Mouse (Mus musculus) thymus, postnatal 14 days (tissue): Measurements from ENCODE around the gene Ctso.

Experiments
- DNase-seq: peaks from one replicate; pipeline ENCODE4 v3.0.0; 2021

The Ctso gene

GRCm38 (mm10) chr3:81961336-81961735, 28.9 kb downstream of the Ctso start:
- DNase-seq: no peak

GRCm38 (mm10) chr3:81963768-81964167, 31.4 kb downstream of the Ctso start:
- no peak for DNase-seq

- DNase-seq: no peak
Measured at GRCm38 (mm10) chr3:81964596-81964995, 32.2 kb downstream of the Ctso start.

GRCm38 (mm10) chr3:81975607-81976006, 43.2 kb downstream of the Ctso start:
- no peak for DNase-seq

- no peak for DNase-seq
Measured at GRCm38 (mm10) chr3:81976102-81976501, 43.7 kb downstream of the Ctso start, which contains the start of gene Tdo2. Gene Tdo2 (minus strand): TSS chr3:81976202.

- DNase-seq: no peak
Measured at GRCm38 (mm10) chr3:81981576-81981975, 49.2 kb downstream of the Ctso start.

- no peak for DNase-seq
Measured at GRCm38 (mm10) chr3:81981990-81982389, 49.6 kb downstream of the Ctso start, which contains the start of gene Asic5. Gene Asic5 (plus strand): TSS chr3:81982290.

GRCm38 (mm10) chr3:81983120-81983895, 50.9 kb downstream of the Ctso start:
- no peak for DNase-seq

GRCm38 (mm10) chr3:81985100-81985499, 52.7 kb downstream of the Ctso start:
- DNase-seq: no peak

GRCm38 (mm10) chr3:81986103-81986502, 53.7 kb downstream of the Ctso start:
- no peak for DNase-seq

- no peak for DNase-seq
Measured at GRCm38 (mm10) chr3:81987628-81988027, 55.2 kb downstream of the Ctso start.

- no peak for DNase-seq
Measured at GRCm38 (mm10) chr3:81989692-81990141, 57.3 kb downstream of the Ctso start.

GRCm38 (mm10) chr3:81990531-81990930, 58.1 kb downstream of the Ctso start:
- DNase-seq: no peak

GRCm38 (mm10) chr3:81995371-81995770, 63.0 kb downstream of the Ctso start:
- no peak for DNase-seq

GRCm38 (mm10) chr3:81995988-81996387, 63.6 kb downstream of the Ctso start:
- DNase-seq: peak; percentile 20
